ENCODE assay signal across 8 mouse cellular contexts in the genomic region with DNA sequence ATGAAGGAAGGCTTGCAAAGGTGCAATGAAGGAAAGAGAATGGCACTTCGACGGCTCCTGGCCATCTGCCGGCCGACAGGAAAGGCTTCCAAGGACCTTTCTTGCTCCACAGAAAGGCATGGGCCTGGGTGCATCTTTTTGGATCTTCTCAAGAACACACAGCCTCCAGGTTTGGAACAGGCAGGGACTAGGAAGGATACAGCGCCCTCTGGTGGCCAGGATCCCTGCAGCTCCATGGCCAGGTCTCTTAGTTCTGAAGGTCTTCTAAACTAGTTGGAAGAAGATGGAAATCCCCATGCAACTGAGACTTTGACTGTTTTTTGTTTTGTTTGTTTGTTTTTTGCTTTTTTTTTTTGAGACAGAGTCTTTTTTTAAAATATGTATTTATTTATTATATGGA. TPM values are rescaled to one million over a fixed set of nuclear protein-coding genes. Genes with fewer than 3 reads are reported as not detected.
A peak's percentile ranks its signal among the peaks of the same experiment; 100 is the strongest.
DNase-seq lines count a peak whose midpoint lies in the region; TF ChIP-seq lines count a peak whose summit lies in the region.
"Had no signal": no experiment of that assay in that cellular context is flagged by ENCODE, and none has a peak within 500 bp of the region (broad histone marks: within the 10 kb centered on the region; RNA-seq: fewer than 3 reads in every experiment).

No protein-coding gene starts in this region.

- H3K36me3 ChIP-seq in C2C12 (ENCODE audit: control insufficient read depth, insufficient read depth) (peaks cover 3% of the 10 kb centered on the region), MEL (ENCODE audit: control insufficient read depth in 1 of 2, insufficient read depth in 2 of 2, low read length in 2 of 2) (peaks cover 0 to 2% of the 10 kb centered on the region in 2 experiments; a peak in 2 of 4 replicates)

- H3K9me3 ChIP-seq in MEL (replicated peaks; ENCODE audit: insufficient read depth, low read length), result no peaks in the 10 kb centered on the region

- TF ChIP-seq RAD21 in MEL (IDR thresholded peaks at IDR 0.05; ENCODE audit: low read depth, low read length), result peak; percentile 83

- no peak for TF ChIP-seq EP300 in MEL (IDR thresholded peaks at IDR 0.05; ENCODE audit: low read depth in 1 of 2, low read length in 2 of 2)

- TF ChIP-seq POLR2A in MEL (IDR thresholded peaks at IDR 0.05; ENCODE audit: control insufficient read depth in 1 of 2, insufficient read depth in 1 of 2, low read depth in 1 of 2, low read length in 2 of 2, poor library complexity in 1 of 2), result no peak
- TF ChIP-seq POLR2A in cerebellum, adult 2 months (IDR thresholded peaks at IDR 0.05; ENCODE audit: borderline replicate concordance, insufficient read depth, low read length), result no peak

- DNase-seq in MEL (ENCODE audit: low read depth, low spot score), result peak; percentile 88
- DNase-seq in cerebellum, adult 2 months, result peak; percentile 80 to 90
- DNase-seq in gastrocnemius, adult 8-10 months (ENCODE audit: low spot score in 2 of 2), result peak; percentile 79 to 80
- peak; percentile 86 to 95 for DNase-seq in layer of hippocampus, adult 2 months (ENCODE audit: low spot score in 2 of 2)
- peak; percentile 87 for DNase-seq in lung, postnatal 25 days (ENCODE audit: low spot score)
- peak; percentile 74 for DNase-seq in spleen, adult 12 weeks (ENCODE audit: low spot score)

- no peak overlapping the region for H3ac ChIP-seq in C2C12 (ENCODE audit: control insufficient read depth, insufficient read length, low read depth)

- H3K79me2 ChIP-seq in C2C12 (ENCODE audit: control insufficient read depth, insufficient read depth), result peaks cover 14% of the 10 kb centered on the region
- H3K79me2 ChIP-seq in MEL (ENCODE audit: control insufficient read depth, insufficient read depth, low read length, poor library complexity), result peaks cover 6% of the 10 kb centered on the region

- no peak overlapping the region for H3K4me3 ChIP-seq in C2C12 (ENCODE audit: insufficient read depth, poor library complexity, severe bottlenecking)
- H3K4me3 ChIP-seq in MEL (ENCODE audit: control insufficient read depth in 1 of 2, insufficient read depth in 1 of 2, low read depth in 2 of 2, low read length in 2 of 2), result no peak overlapping the region
- no peak overlapping the region for H3K4me3 ChIP-seq in cerebellum, adult 2 months (replicated peaks; ENCODE audit: insufficient read depth, low read depth, low read length)
- no peak overlapping the region for H3K4me3 ChIP-seq in layer of hippocampus, adult 2 months

- no peak overlapping the region for H3K9ac ChIP-seq in MEL (ENCODE audit: control insufficient read depth, low read depth, low read length, poor library complexity, severe bottlenecking)

- TF ChIP-seq CTCF in C2C12 (IDR thresholded peaks at IDR 0.05; ENCODE audit: control insufficient read depth, insufficient read depth, insufficient read length) (peak; percentile 76), MEL (IDR thresholded peaks at IDR 0.05 in 2 of 3, conservative IDR thresholded peaks at IDR 0.05 in 1 of 3; ENCODE audit: control insufficient read depth in 1 of 3, insufficient read depth in 1 of 3, low read depth in 2 of 3, low read length in 3 of 3, poor library complexity in 1 of 3, severe bottlenecking in 1 of 3) (peak; percentile 92 to 98 (median 95))
- peak; percentile 95 for TF ChIP-seq CTCF in cerebellum, adult 2 months (IDR thresholded peaks at IDR 0.05; ENCODE audit: borderline replicate concordance, insufficient read depth, low read depth, low read length)
- peak; percentile 96 for TF ChIP-seq CTCF in layer of hippocampus, adult 2 months (conservative IDR thresholded peaks at IDR 0.05)

- H3K27ac ChIP-seq in MEL (ENCODE audit: control insufficient read depth, low read depth, low read length), result no peak overlapping the region
- no peak overlapping the region for H3K27ac ChIP-seq in cerebellum, adult 2 months (ENCODE audit: insufficient read depth, low read length)
- no peak overlapping the region for H3K27ac ChIP-seq in layer of hippocampus, adult 2 months

- peaks cover 3 to 5% of the 10 kb centered on the region in 2 experiments; a peak in 3 of 4 replicates for H3K4me1 ChIP-seq in MEL (ENCODE audit: control insufficient read depth in 1 of 2, insufficient read depth in 2 of 2, low read length in 2 of 2)
- H3K4me1 ChIP-seq in cerebellum, adult 2 months (ENCODE audit: control insufficient read depth, insufficient read depth, low read length), result peaks cover 5% of the 10 kb centered on the region

- under 1% methylated on average over 5 of the region's 5 CpGs for WGBS in cerebellum, adult 2 months

- H3K79me3 ChIP-seq in C2C12 (ENCODE audit: low read depth), result peaks cover 11% of the 10 kb centered on the region

- H3K27me3 ChIP-seq in C2C12 (ENCODE audit: control insufficient read depth, insufficient read depth, insufficient read length), result no peaks in the 10 kb centered on the region
- no peaks in the 10 kb centered on the region for H3K27me3 ChIP-seq in MEL (ENCODE audit: control insufficient read depth in 1 of 2, insufficient read depth in 2 of 2, low read length in 2 of 2)
- H3K27me3 ChIP-seq in cerebellum, adult 2 months (ENCODE audit: control insufficient read depth, insufficient read depth, low read length), result no peaks in the 10 kb centered on the region

TF ChIP-seq in C2C12, 6 proteins besides CTCF, POLR2A, EP300 and RAD21:
- TF ChIP-seq MYOD1 (IDR thresholded peaks at IDR 0.05; ENCODE audit: control insufficient read depth, insufficient read length, low read depth) (no peak), MAX (IDR thresholded peaks at IDR 0.05) (no peak), MYOG (IDR thresholded peaks at IDR 0.05; ENCODE audit: control insufficient read depth, extremely low read depth, insufficient read length) (no peak), CEBPB (IDR thresholded peaks at IDR 0.05; ENCODE audit: low read depth) (no peak), FOSL1 (IDR thresholded peaks at IDR 0.05; ENCODE audit: insufficient read depth, low read length, poor library complexity, severe bottlenecking) (no peak), USF1 (IDR thresholded peaks at IDR 0.05; ENCODE audit: low read depth) (no peak)
TF ChIP-seq in C2C12: peak in this region for 0.

TF ChIP-seq in MEL, 35 proteins besides CTCF, POLR2A, EP300 and RAD21:
- TF ChIP-seq ZC3H11A (IDR thresholded peaks at IDR 0.05; ENCODE audit: low read depth, low read length), result peak; percentile 84
- no peak for TF ChIP-seq NELFE (IDR thresholded peaks at IDR 0.05; ENCODE audit: low read depth, low read length)
- peak; percentile 97 for TF ChIP-seq SMC3 (IDR thresholded peaks at IDR 0.05; ENCODE audit: low read depth, low read length)
- no peak for TF ChIP-seq ZNF384 (IDR thresholded peaks at IDR 0.05; ENCODE audit: low read depth, low read length)
- TF ChIP-seq MYC (IDR thresholded peaks at IDR 0.05; ENCODE audit: low read depth, low read length), result 0 out of 2 replicates have a peak, but pooled peaks have one; percentile 24
- TF ChIP-seq MAX (IDR thresholded peaks at IDR 0.05; ENCODE audit: low read length), result no peak
TF ChIP-seq in MEL: peak in this region for 3.

RNA-seq across cellular contexts. Expression of gene Pdlim7, which starts 3.5 kb away (rescaled TPM):
- polyA plus RNA-seq in C2C12 (2012; fragmentation: generic; extraction: Trizol) (344 TPM), MEL (2012; ENCODE audit: insufficient read depth in 1 of 2, insufficient read length in 2 of 2, low read depth in 1 of 2, low replicate concordance in 2 of 2, missing spikeins in 1 of 2) (10 to 100 TPM in 1 of 2 experiments, not detected in 1; 40.6 TPM)
- total RNA-seq in MEL (2012; rRNA removed), result 12.3 and 15.7 TPM in 2 replicates
- polyA plus RNA-seq in cerebellum, adult 2 months (2012; rRNA removed), result 66.8 and 67.2 TPM in 2 replicates
- total RNA-seq in gastrocnemius, adult 8-10 months (2022), result 100 to 1,000 TPM; 476 to 539 (median 493) TPM
- total RNA-seq in layer of hippocampus, adult 2 months (2021), result 10 to 100 TPM; 97.4 to 99.9 TPM

RNA-seq across cellular contexts. Expression of gene Dok3, which starts 12.1 kb away (rescaled TPM):
- polyA plus RNA-seq in C2C12 (2012; fragmentation: generic; extraction: Trizol) (0.83 TPM), MEL (2012; ENCODE audit: insufficient read depth in 1 of 2, insufficient read length in 2 of 2, low read depth in 1 of 2, low replicate concordance in 2 of 2, missing spikeins in 1 of 2) (1 to 10 TPM in 1 of 2 experiments, not detected in 1; 4.3 TPM)
- total RNA-seq in MEL (2012; rRNA removed), result 1.4 and 1.6 TPM in 2 replicates
- polyA plus RNA-seq in cerebellum, adult 2 months (2012; rRNA removed), result 9.3 and 9.8 TPM in 2 replicates
- 1 to 10 TPM in 1 of 4 experiments, under 1 TPM in 3; 0.61 to 1.1 (median 0.79) TPM for total RNA-seq in gastrocnemius, adult 8-10 months (2022)
- 10 to 100 TPM; 12.2 to 13.7 TPM for total RNA-seq in layer of hippocampus, adult 2 months (2021)

RNA-seq across cellular contexts. Expression of gene Ddx41, which starts 19.5 kb away (rescaled TPM):
- polyA plus RNA-seq in C2C12 (2012; fragmentation: generic; extraction: Trizol) (65.4 TPM), MEL (2012; ENCODE audit: insufficient read depth in 1 of 2, insufficient read length in 2 of 2, low read depth in 1 of 2, low replicate concordance in 2 of 2, missing spikeins in 1 of 2) (10 to 100 TPM in 1 of 2 experiments, not detected in 1; 88.8 TPM)
- total RNA-seq in MEL (2012; rRNA removed), result 58.5 and 61.6 TPM in 2 replicates
- 66.3 and 70.3 TPM in 2 replicates for polyA plus RNA-seq in cerebellum, adult 2 months (2012; rRNA removed)
- total RNA-seq in gastrocnemius, adult 8-10 months (2022), result 10 to 100 TPM in 1 of 4 experiments, 1 to 10 TPM in 3; 8.3 to 12.2 (median 9.2) TPM
- total RNA-seq in layer of hippocampus, adult 2 months (2021), result 10 to 100 TPM; 56.2 to 60.6 TPM

RNA-seq across cellular contexts. Expression of gene Dbn1, which starts 29.0 kb away (rescaled TPM):
- polyA plus RNA-seq in C2C12 (2012; fragmentation: generic; extraction: Trizol) (87.7 TPM), MEL (2012; ENCODE audit: insufficient read depth in 1 of 2, insufficient read length in 2 of 2, low read depth in 1 of 2, low replicate concordance in 2 of 2, missing spikeins in 1 of 2) (under 1 TPM in 1 of 2 experiments, not detected in 1; 0.53 TPM)
- total RNA-seq in MEL (2012; rRNA removed), result 0.04 and 0.10 TPM in 2 replicates
- 97.4 and 108 TPM in 2 replicates for polyA plus RNA-seq in cerebellum, adult 2 months (2012; rRNA removed)
- total RNA-seq in gastrocnemius, adult 8-10 months (2022), result 1 to 10 TPM; 2.9 to 4.0 (median 3.4) TPM
- 100 to 1,000 TPM; 396 to 403 TPM for total RNA-seq in layer of hippocampus, adult 2 months (2021)

RNA-seq across cellular contexts. Expression of gene Prr7, which starts 52.9 kb away (rescaled TPM):
- polyA plus RNA-seq in C2C12 (2012; fragmentation: generic; extraction: Trizol) (10.8 TPM), MEL (2012; ENCODE audit: insufficient read depth in 1 of 2, insufficient read length in 2 of 2, low read depth in 1 of 2, low replicate concordance in 2 of 2, missing spikeins in 1 of 2) (1 to 10 TPM in 1 of 2 experiments, not detected in 1; 8.7 TPM)
- 2.4 and 2.7 TPM in 2 replicates for total RNA-seq in MEL (2012; rRNA removed)
- 10.7 and 13.0 TPM in 2 replicates for polyA plus RNA-seq in cerebellum, adult 2 months (2012; rRNA removed)
- total RNA-seq in gastrocnemius, adult 8-10 months (2022), result under 1 TPM in 2 of 4 experiments, not detected in 2; 0.20 to 0.39 TPM
- total RNA-seq in layer of hippocampus, adult 2 months (2021), result 10 to 100 TPM; 83.0 to 84.5 TPM
- polyA plus RNA-seq: liver, embryonic 16.5 days had no signal

Comparison
In these comparisons a context has a peak if more than half of its experiments do, and no peak if none do; other contexts are left out.
1. RNA of gene Pdlim7, which starts 3.5 kb away (total RNA-seq): 476 to 539 TPM in gastrocnemius, adult 8-10 months; 97.4 to 99.9 TPM in layer of hippocampus, adult 2 months and 12.3 to 15.7 TPM in MEL; every median in the first group is over 4 times any median in the second.
2. Peak in every context shown above with its lines, with median percentiles within 50 percentile points of each other: CTCF ChIP-seq and DNase-seq.